Mouse (Mus musculus) heart, embryonic 15.5 days (tissue): ENCODE results near the gene Gm10073. TPM values are rescaled to one million over a fixed set of nuclear protein-coding genes. Genes with fewer than 3 reads are reported as not detected.
A peak's percentile ranks its signal among the peaks of the same experiment; 100 is the strongest.
"Not testable (repeated sequence)": the region's sequence is repeated elsewhere in the genome, so short reads cannot be mapped to it uniquely, and the experiment has no call there.

Experiments used
- ATAC-seq: fragments of 200-750 bp; cut with Nextera tagmentation; replicated peaks from 2 replicates; pipeline ENCODE4 v1.8.0; 2017; ENCODE audit warnings: low read depth, moderate TSS enrichment; ENCODE audit not compliant: insufficient number of reproducible peaks, insufficient read depth, low FRiP score
- H3K27ac ChIP-seq: fragments of 300-500 bp; sonication (generic); 2 replicates; pipeline ENCODE4 v1.5.1; 2015; ENCODE audit warnings: mild to moderate bottlenecking, inconsistent platforms
- H3K27me3 ChIP-seq: fragments of 300-500 bp; sonication (generic); 2 replicates; pipeline ENCODE4 v1.6.1; 2015; ENCODE audit warnings: inconsistent platforms
- H3K36me3 ChIP-seq: fragments of 300-500 bp; sonication (generic); 2 replicates; pipeline ENCODE4 v1.6.1; 2015; ENCODE audit warnings: mild to moderate bottlenecking, inconsistent platforms
- H3K4me1 ChIP-seq: fragments of 300-500 bp; sonication (generic); replicated peaks from 2 replicates; pipeline ENCODE4 v1.6.1; 2015; ENCODE audit warnings: inconsistent platforms
- H3K4me2 ChIP-seq: fragments of 300-500 bp; sonication (generic); 2 replicates; pipeline ENCODE4 v1.6.1; 2015; ENCODE audit warnings: inconsistent platforms, mild to moderate bottlenecking, moderate library complexity
- H3K4me3 ChIP-seq: fragments of 300-500 bp; sonication (generic); 2 replicates; pipeline ENCODE4 v1.5.1; 2015; ENCODE audit warnings: mild to moderate bottlenecking, inconsistent platforms
- H3K9ac ChIP-seq: fragments of 300-500 bp; sonication (generic); 2 replicates; pipeline ENCODE4 v1.6.1; 2015; ENCODE audit warnings: mild to moderate bottlenecking, inconsistent platforms
- H3K9me3 ChIP-seq: fragments of 300-500 bp; sonication (generic); replicated peaks from 2 replicates; pipeline ENCODE4 v1.6.1; 2016; ENCODE audit warnings: inconsistent platforms
- WGBS: fragments of 180-500 bp; shearing (Covaris S2); methylation state at CpG from one replicate; pipeline ENCODE4 v1.1.7; 2015; ENCODE audit warnings: mixed read lengths; 5-methylcytosine and 5-hydroxymethylcytosine counted together
- polyA plus RNA-seq: library from polyadenylated mRNA; unstranded; fragments of >200 nt; fragmentation: Nextera tagmentation; extraction: Ambion mirVana; gene quantifications from 2 replicates; pipeline ENCODE4 v1.2.1, GENCODE M21; 2015

The Gm10073 gene
- 6.5 and 8.6 TPM in 2 replicates for polyA plus RNA-seq

DNA sequence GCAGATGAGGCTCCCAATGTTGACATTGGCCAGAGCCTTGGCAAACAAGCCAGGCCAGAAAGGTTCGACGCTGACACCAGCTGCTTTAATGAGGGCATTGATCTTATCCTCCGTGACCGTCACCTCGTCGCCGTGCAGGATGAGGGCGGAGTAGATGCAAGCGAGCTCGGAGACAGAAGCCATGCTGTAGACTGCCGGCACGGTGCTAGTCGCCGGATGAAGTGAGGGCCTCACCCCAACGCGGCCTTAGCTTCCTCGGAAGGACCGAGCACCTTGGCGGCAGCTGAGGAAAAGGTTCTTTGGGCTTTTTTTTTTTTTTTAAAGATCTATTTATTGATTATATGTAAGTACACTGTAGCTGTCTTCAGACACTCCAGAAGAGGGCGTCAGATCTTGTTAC, at the start of gene Gm10073:
Gene Gm10073 (minus strand): TSS at position 294 of the 400 bp plus-strand sequence.
- H3K4me3 ChIP-seq, H3K9me3 ChIP-seq, ATAC-seq, H3K36me3 ChIP-seq, H3K9ac ChIP-seq, H3K27ac ChIP-seq, H3K27me3 ChIP-seq: not testable (repeated sequence)
- Histone ChIP-seq H3K4me2 (peak within 1 kb of the TSS; percentile 43), H3K4me1 (peaks cover 11% of the 10 kb centered on the region)
- WGBS, result 30% methylated on average over 20 of the region's 20 CpGs

GRCm38 (mm10) chr8:106623016-106623415, 49.8 kb upstream of the Gm10073 start:
- peaks cover 10% of the 10 kb centered on the region for H3K4me1 ChIP-seq
- H3K4me2 ChIP-seq, result no peak overlapping the region
- no peak overlapping the region for H3K27ac ChIP-seq
- H3K9me3 ChIP-seq, result no peaks in the 10 kb centered on the region
- no peak overlapping the region for H3K9ac ChIP-seq
- WGBS, result 60% methylated on average over 5 of the region's 5 CpGs
- no peak overlapping the region for H3K4me3 ChIP-seq
- 0 out of 2 replicates have a peak, but pooled peaks cover 2% of the 10 kb centered on the region for H3K27me3 ChIP-seq
- no peak for ATAC-seq
- H3K36me3 ChIP-seq, result no peaks in the 10 kb centered on the region

- Histone ChIP-seq H3K9me3 (no peaks in the 10 kb centered on the region), H3K4me2 (no peak overlapping the region), H3K27me3 (no peaks in the 10 kb centered on the region), H3K27ac (no peak overlapping the region), H3K4me3 (no peak overlapping the region), H3K9ac (no peak overlapping the region), H3K36me3 (no peaks in the 10 kb centered on the region), H3K4me1 (peaks cover 10% of the 10 kb centered on the region)
- ATAC-seq, result no peak
- WGBS, result 67% methylated on average over 2 of the region's 2 CpGs
Measured at GRCm38 (mm10) chr8:106620488-106620887, 47.2 kb upstream of the Gm10073 start.

DNA sequence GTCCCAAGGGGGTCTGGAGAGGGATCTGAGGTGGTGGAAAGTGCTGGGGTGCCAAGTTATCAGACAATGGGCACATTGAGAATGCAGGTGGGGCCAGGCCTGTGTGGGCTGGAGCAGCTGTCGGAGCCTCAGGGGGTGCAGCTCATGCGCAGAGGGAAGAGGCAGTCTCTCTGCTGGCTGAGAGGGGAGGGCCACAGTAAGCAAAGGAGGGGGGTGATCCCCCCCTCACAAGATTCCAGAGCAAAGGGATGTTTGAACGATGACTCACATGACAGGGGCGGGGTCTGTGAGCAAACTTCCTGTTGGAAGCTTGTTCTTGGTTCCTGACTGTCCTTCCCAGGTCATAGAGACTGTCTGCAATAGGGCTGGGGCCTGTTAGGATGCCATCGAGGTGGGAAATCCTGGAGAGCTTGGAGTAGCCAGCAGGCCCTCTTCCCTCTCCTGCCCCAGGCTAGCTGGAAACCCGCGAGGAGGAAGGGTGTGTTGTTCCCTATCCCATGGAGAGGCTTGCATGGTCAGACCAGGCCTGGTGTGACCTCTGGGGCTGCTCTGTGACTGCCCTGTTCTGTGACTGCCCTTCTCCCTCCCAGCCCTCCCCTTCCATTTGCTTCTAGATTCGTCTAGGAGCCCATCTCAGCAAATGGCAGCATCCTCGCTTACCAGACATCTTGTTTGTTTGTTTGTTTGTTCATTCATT, 46.4 kb upstream of the Gm10073 start:
- peak; percentile 67 for ATAC-seq
- peaks cover 10% of the 10 kb centered on the region for H3K4me1 ChIP-seq
- no peaks in the 10 kb centered on the region for H3K9me3 ChIP-seq
- WGBS, result 42% methylated on average over 9 of the region's 9 CpGs
- H3K4me2 ChIP-seq, result peak overlapping the region; percentile 18; the same call in 1 of the 2 replicates
- no peak overlapping the region for H3K9ac ChIP-seq
- H3K27ac ChIP-seq, result peak overlapping the region; percentile 49
- no peaks in the 10 kb centered on the region for H3K36me3 ChIP-seq
- H3K27me3 ChIP-seq, result no peaks in the 10 kb centered on the region
- H3K4me3 ChIP-seq, result no peak overlapping the region

DNA sequence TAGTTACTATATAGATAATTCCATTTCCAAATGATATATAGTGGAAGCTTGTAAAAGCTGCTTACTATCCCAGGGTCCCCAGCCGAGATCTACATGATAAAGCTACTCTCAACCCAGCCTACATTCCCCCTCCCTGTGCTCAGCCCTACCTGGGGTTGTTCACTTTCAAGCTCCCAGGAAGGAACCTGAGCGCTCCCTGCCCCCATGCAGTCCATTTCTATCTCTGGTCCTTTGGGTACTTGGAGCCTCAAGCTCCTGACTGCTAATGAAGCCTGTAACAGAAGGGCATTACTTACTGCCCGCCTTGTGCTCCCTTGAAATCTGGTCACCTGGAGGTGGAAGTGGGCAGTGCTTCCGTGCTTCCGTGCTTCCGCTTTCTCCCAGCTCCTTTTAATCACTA, 45.1 kb upstream of the Gm10073 start:
- peaks cover 8% of the 10 kb centered on the region for H3K4me1 ChIP-seq
- no peaks in the 10 kb centered on the region for H3K27me3 ChIP-seq
- no peaks in the 10 kb centered on the region for H3K9me3 ChIP-seq
- H3K36me3 ChIP-seq, result no peaks in the 10 kb centered on the region
- H3K9ac ChIP-seq, result no peak overlapping the region
- no peak overlapping the region for H3K4me3 ChIP-seq
- H3K27ac ChIP-seq, result no peak overlapping the region
- WGBS, result 70% methylated on average over 6 of the region's 6 CpGs
- H3K4me2 ChIP-seq, result no peak overlapping the region
- ATAC-seq, result no peak

- no peak for ATAC-seq
- Histone ChIP-seq H3K27me3 (no peaks in the 10 kb centered on the region), H3K4me3 (no peak overlapping the region), H3K36me3 (no peaks in the 10 kb centered on the region), H3K9me3 (no peaks in the 10 kb centered on the region), H3K9ac (no peak overlapping the region), H3K4me1 (peaks cover 8% of the 10 kb centered on the region), H3K4me2 (no peak overlapping the region), H3K27ac (no peak overlapping the region)
- WGBS, result 71% methylated on average over 6 of the region's 6 CpGs
Measured at GRCm38 (mm10) chr8:106617865-106618264, 44.6 kb upstream of the Gm10073 start.

GRCm38 (mm10) chr8:106617196-106617595, 43.9 kb upstream of the Gm10073 start:
- peaks cover 8% of the 10 kb centered on the region for H3K4me1 ChIP-seq
- H3K4me2 ChIP-seq, result no peak overlapping the region
- no peak overlapping the region for H3K27ac ChIP-seq
- no peak overlapping the region for H3K4me3 ChIP-seq
- WGBS, result 55% methylated on average over 6 of the region's 6 CpGs
- H3K9ac ChIP-seq, result no peak overlapping the region
- no peaks in the 10 kb centered on the region for H3K36me3 ChIP-seq
- no peaks in the 10 kb centered on the region for H3K9me3 ChIP-seq
- ATAC-seq, result no peak
- no peaks in the 10 kb centered on the region for H3K27me3 ChIP-seq

GRCm38 (mm10) chr8:106616679-106617078, 43.4 kb upstream of the Gm10073 start:
- Histone ChIP-seq H3K4me3 (no peak overlapping the region), H3K9ac (no peak overlapping the region), H3K27ac (no peak overlapping the region), H3K4me2 (no peak overlapping the region), H3K27me3 (no peaks in the 10 kb centered on the region), H3K36me3 (no peaks in the 10 kb centered on the region), H3K9me3 (no peaks in the 10 kb centered on the region), H3K4me1 (peaks cover 8% of the 10 kb centered on the region)
- no peak for ATAC-seq
- 48% methylated on average over 4 of the region's 4 CpGs for WGBS

GRCm38 (mm10) chr8:106615661-106616299, 42.5 kb upstream of the Gm10073 start:
- Histone ChIP-seq H3K4me3 (no peak overlapping the region), H3K27ac (no peak overlapping the region), H3K9ac (no peak overlapping the region), H3K27me3 (no peaks in the 10 kb centered on the region), H3K36me3 (no peaks in the 10 kb centered on the region), H3K9me3 (no peaks in the 10 kb centered on the region), H3K4me2 (no peak overlapping the region), H3K4me1 (peaks cover 8% of the 10 kb centered on the region)
- 74% methylated on average over 10 of the region's 10 CpGs for WGBS
- no peak for ATAC-seq

DNA sequence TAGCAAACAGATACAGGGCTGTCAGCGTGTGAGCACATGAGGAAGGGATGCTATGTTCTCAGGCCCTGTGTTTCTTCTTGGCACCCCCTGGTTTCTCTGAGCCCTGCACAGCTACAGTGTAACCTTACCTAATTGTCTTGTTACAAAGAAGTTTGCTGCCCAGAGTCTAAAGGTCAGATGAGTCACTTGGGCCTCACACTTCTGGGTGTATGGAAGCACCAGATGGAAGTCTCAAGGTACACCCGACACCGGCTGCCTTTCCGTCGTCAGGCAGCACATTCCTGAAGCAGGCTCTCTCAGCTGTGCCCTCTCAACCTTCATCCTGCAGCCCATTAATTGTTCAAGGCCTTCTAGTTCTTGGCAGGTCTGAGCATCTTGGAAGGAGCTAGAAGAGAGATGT, 41.4 kb upstream of the Gm10073 start:
- ATAC-seq, result no peak

DNA sequence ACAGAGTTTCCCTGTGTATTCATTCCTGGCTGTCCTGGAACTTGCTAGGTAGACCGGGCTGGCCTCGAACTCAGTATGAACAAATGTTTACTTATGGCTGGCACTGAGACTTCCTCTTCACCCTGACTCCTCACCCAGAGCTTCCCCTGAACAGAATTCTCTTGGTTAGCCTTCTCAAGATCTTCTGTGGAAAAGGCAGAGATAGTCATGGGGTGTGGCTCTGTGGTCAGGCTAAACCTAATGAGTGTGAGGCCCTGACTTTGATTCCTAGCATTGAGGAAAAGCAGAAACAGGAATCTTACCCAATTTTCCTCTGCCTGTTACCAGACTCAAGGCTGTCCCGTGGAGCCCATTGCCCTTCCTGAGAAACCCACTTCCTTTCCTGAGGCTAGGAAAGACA, 38.8 kb upstream of the Gm10073 start:
- H3K27ac ChIP-seq, result no peak overlapping the region
- H3K4me2 ChIP-seq, result no peak overlapping the region
- peaks cover 14% of the 10 kb centered on the region for H3K27me3 ChIP-seq
- no peak overlapping the region for H3K9ac ChIP-seq
- WGBS, result 62% methylated on average over 3 of the region's 3 CpGs
- no peak for ATAC-seq
- no peaks in the 10 kb centered on the region for H3K9me3 ChIP-seq
- no peak overlapping the region for H3K4me3 ChIP-seq
- H3K36me3 ChIP-seq, result no peaks in the 10 kb centered on the region
- H3K4me1 ChIP-seq, result no peaks in the 10 kb centered on the region

More for the DNA sequence above, 41.4 kb upstream of the Gm10073 start:
- Histone ChIP-seq H3K4me3 (no peak overlapping the region), H3K27ac (no peak overlapping the region), H3K4me2 (no peak overlapping the region), H3K9ac (no peak overlapping the region), H3K36me3 (no peaks in the 10 kb centered on the region), H3K27me3 (0 out of 2 replicates have a peak, but pooled peaks cover 7% of the 10 kb centered on the region), H3K9me3 (no peaks in the 10 kb centered on the region), H3K4me1 (peaks cover 5% of the 10 kb centered on the region)
- WGBS, result 53% methylated on average over 5 of the region's 5 CpGs
